Mouse (Mus musculus) MEL (cell line): ENCODE measurements around the gene Prrc2c. TPM values are rescaled to one million over a fixed set of nuclear protein-coding genes. Genes with fewer than 3 reads are reported as not detected.
"Not testable (repeated sequence)": the region's sequence is repeated elsewhere in the genome, so short reads cannot be mapped to it uniquely, and the experiment has no call there.

Experiments
- DNase-seq: peaks from one replicate; pipeline ENCODE4 v3.0.0; 2011; ENCODE audit warnings: low read depth, low spot score
- H3K27ac ChIP-seq: 2 replicates; pipeline ENCODE4 v1.5.1; 2012; ENCODE audit warnings: low read depth, mild to moderate bottlenecking, control low read depth, low read length, moderate library complexity; ENCODE audit not compliant: control insufficient read depth
- H3K27me3 ChIP-seq, 2 experiments: fragments of 150-350 bp in 1 of 2; sonication (generic) in 1 of 2; 2 replicates each; pipeline ENCODE4 v1.6.1; 2012; ENCODE audit warnings: low read length in 2 of 2, mild to moderate bottlenecking in 2 of 2, improper control_type of control experiment in 1 of 2, moderate library complexity in 1 of 2; ENCODE audit not compliant: insufficient read depth in 2 of 2, control insufficient read depth in 1 of 2
- H3K36me3 ChIP-seq, 2 experiments: 2 replicates each; pipeline ENCODE4 v1.6.1; 2012 to 2014; ENCODE audit warnings: low read length in 2 of 2, improper control_type of control experiment in 1 of 2, inconsistent platforms in 1 of 2, mild to moderate bottlenecking in 1 of 2; ENCODE audit not compliant: insufficient read depth in 2 of 2, control insufficient read depth in 1 of 2
- H3K4me1 ChIP-seq, 2 experiments: fragments of 150-350 bp in 1 of 2; sonication (generic) in 1 of 2; 2 replicates each; pipeline ENCODE4 v1.6.1; 2012; ENCODE audit warnings: low read length in 2 of 2, improper control_type of control experiment in 1 of 2, mild to moderate bottlenecking in 1 of 2; ENCODE audit not compliant: insufficient read depth in 2 of 2, control insufficient read depth in 1 of 2
- H3K4me3 ChIP-seq, 2 experiments: fragments of 150-350 bp in 1 of 2; sonication (generic) in 1 of 2; 2 replicates each; pipeline ENCODE4 v1.5.1; 2012; ENCODE audit warnings: low read depth in 2 of 2, low read length in 2 of 2, mild to moderate bottlenecking in 2 of 2, moderate library complexity in 2 of 2, control low read depth in 1 of 2, improper control_type of control experiment in 1 of 2; ENCODE audit not compliant: control insufficient read depth in 1 of 2, insufficient read depth in 1 of 2
- H3K79me2 ChIP-seq: 2 replicates; pipeline ENCODE4 v1.6.1; 2012; ENCODE audit warnings: mild to moderate bottlenecking, low read length, moderate library complexity; ENCODE audit not compliant: control insufficient read depth, poor library complexity, insufficient read depth
- H3K9ac ChIP-seq: 2 replicates; pipeline ENCODE4 v1.6.1; 2012; ENCODE audit warnings: low read depth, mild to moderate bottlenecking, control low read depth, low read length, moderate library complexity; ENCODE audit not compliant: control insufficient read depth, poor library complexity, severe bottlenecking
- H3K9me3 ChIP-seq: fragments of 150-350 bp; sonication (generic); replicated peaks from 2 replicates; pipeline ENCODE4 v1.6.1; 2012; ENCODE audit warnings: mild to moderate bottlenecking, low read length, improper control_type of control experiment, moderate library complexity; ENCODE audit not compliant: insufficient read depth
- E2F4 ChIP-seq: IDR thresholded peaks from 2 replicates; pipeline ENCODE4 v1.6.1; 2011; ENCODE audit warnings: low read depth, low read length, improper control_type of control experiment, borderline replicate concordance
- ELF1 ChIP-seq: IDR thresholded peaks from 2 replicates; pipeline ENCODE4 v1.6.1; 2014; ENCODE audit warnings: low read depth, mild to moderate bottlenecking, inconsistent platforms, low read length, improper control_type of control experiment, moderate library complexity
- JUND ChIP-seq: IDR thresholded peaks from 2 replicates; pipeline ENCODE4 v1.6.1; 2011; ENCODE audit warnings: low read depth, mild to moderate bottlenecking, improper control_type of control experiment, low read length
- KAT2A ChIP-seq: conservative IDR thresholded peaks from 2 replicates; pipeline ENCODE4 v1.6.1; 2012; ENCODE audit warnings: low read depth, low read length, improper control_type of control experiment, inconsistent platforms
- MXI1 ChIP-seq: IDR thresholded peaks from 2 replicates; pipeline ENCODE4 v1.6.1; 2011; ENCODE audit warnings: mild to moderate bottlenecking, low read depth, low read length, improper control_type of control experiment
- MYC ChIP-seq: IDR thresholded peaks from 2 replicates; pipeline ENCODE4 v1.6.1; 2011; ENCODE audit warnings: low read depth, mild to moderate bottlenecking, low read length, improper control_type of control experiment, moderate library complexity
- TBP ChIP-seq: IDR thresholded peaks from 2 replicates; pipeline ENCODE4 v1.8.0; 2011; ENCODE audit warnings: low read depth, low read length, improper control_type of control experiment
- polyA plus RNA-seq, 2 experiments: library from polyadenylated mRNA; stranded (reverse) in 1 of 2; unstranded in 1 of 2; fragments of >175 nt in 1 of 2; fragments of >200 nt in 1 of 2; gene quantifications; 2 replicates each; pipeline versions ENCODE4 v1.2.1 to v1.2.4; 2012; ENCODE audit warnings: low replicate concordance in 2 of 2, low read depth in 1 of 2; ENCODE audit not compliant: insufficient read length in 2 of 2, insufficient read depth in 1 of 2, missing spikeins in 1 of 2
- total RNA-seq: library from RNA; depleted of rRNA; stranded (reverse); fragments of 300-350 nt; gene quantifications from 2 replicates; pipeline ENCODE4 v1.2.3, GENCODE M21; 2012

Gene Prrc2c
- total and polyA plus RNA-seq, 3 experiments: 55.5 to 343 (median 142) TPM

GRCm38 (mm10) chr1:162636516-162636915 is 103.8 kb downstream of the Prrc2c start:
- TF ChIP-seq ELF1 (no peak), KAT2A (no peak), JUND (no peak), TBP (no peak), MXI1 (no peak), MYC (no peak), E2F4 (no peak)
- TF ChIP-seq, all 39 proteins: peak for 0
- H3K36me3 ChIP-seq: no peaks in the 10 kb centered on the region
- no peaks in the 10 kb centered on the region for H3K4me1 ChIP-seq
- H3K9me3 ChIP-seq: no peaks in the 10 kb centered on the region
- no peak overlapping the region for H3K9ac ChIP-seq
- peaks cover 0 to 5% of the 10 kb centered on the region in 2 experiments; a peak in 3 of 4 replicates for H3K27me3 ChIP-seq
- H3K27ac ChIP-seq: no peak overlapping the region
- H3K4me3 ChIP-seq: no peak overlapping the region
- DNase-seq: no peak
- H3K79me2 ChIP-seq: no peaks in the 10 kb centered on the region

- not testable (repeated sequence) for H3K9ac ChIP-seq, H3K4me1 ChIP-seq, H3K4me3 ChIP-seq, H3K36me3 ChIP-seq, H3K9me3 ChIP-seq, H3K79me2 ChIP-seq, H3K27ac ChIP-seq, DNase-seq, H3K27me3 ChIP-seq
Measured at GRCm38 (mm10) chr1:162635291-162635931, 104.9 kb downstream of the Prrc2c start.

DNA sequence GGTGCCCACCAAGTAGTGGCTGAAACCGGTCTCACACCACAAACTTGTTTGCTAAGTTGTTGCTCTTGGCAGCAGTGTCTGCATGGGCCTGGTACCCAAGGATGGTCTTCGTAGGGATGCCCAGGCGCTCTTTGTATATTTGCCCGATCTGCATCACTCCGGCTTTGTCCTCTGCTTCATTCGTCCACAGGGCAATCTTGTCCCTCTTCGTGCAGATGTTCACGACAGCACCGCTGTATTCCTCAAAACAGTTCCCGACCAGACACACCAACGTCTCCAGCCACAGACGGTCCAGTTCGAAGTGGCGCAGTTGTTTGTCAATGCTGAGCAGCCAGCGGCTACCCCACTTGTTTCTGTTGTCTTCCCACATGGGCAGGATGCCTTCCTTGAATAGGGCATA is 112.0 kb downstream of the Prrc2c start:
- not testable (repeated sequence) for H3K79me2 ChIP-seq, DNase-seq, H3K9ac ChIP-seq, H3K4me3 ChIP-seq, H3K27me3 ChIP-seq, H3K36me3 ChIP-seq, H3K27ac ChIP-seq, H3K9me3 ChIP-seq
- H3K4me1 ChIP-seq: peaks cover 0 to 14% of the 10 kb centered on the region in 2 experiments; a peak in 2 of 4 replicates

DNA sequence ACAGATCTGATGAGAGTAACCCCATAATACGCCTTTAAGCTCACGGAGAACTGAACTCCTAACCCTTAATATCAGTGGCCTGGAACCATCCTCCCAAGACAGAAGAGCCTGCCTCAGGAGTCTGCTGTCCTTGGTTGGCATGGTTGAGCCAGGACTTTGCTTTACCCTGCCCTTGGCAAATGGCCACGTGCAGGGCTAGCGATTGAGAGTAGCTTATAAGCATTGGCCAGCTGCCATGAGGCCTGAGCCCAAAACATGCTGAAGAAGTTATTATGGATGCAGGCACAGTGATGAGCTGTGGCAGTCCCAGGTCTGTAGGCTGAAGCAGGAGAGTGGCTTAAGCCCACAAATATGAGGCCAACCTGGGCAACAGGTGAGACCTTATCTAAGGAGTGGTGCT is 112.5 kb downstream of the Prrc2c start:
- not testable (repeated sequence) for H3K27me3 ChIP-seq, H3K4me3 ChIP-seq, H3K9me3 ChIP-seq, H3K36me3 ChIP-seq, DNase-seq, H3K9ac ChIP-seq, H3K79me2 ChIP-seq, H3K27ac ChIP-seq
- H3K4me1 ChIP-seq: peaks cover 0 to 14% of the 10 kb centered on the region in 2 experiments; a peak in 2 of 4 replicates
